Mouse (Mus musculus) inflammation-experienced regulatory T-cells (primary cell): Measurements from ENCODE around the gene Rnase2a. TPM values are rescaled to one million over a fixed set of nuclear protein-coding genes. Genes with fewer than 3 reads are reported as not detected.

ENCODE experiments used
- polyA plus RNA-seq, 2 experiments: library from polyadenylated mRNA; unstranded; fragments of 100-300 nt; shearing (Covaris generic); gene quantifications; one replicate each; pipeline ENCODE4 v1.2.1; 2017

Rnase2a gene
- polyA plus RNA-seq, result not detected

DNA sequence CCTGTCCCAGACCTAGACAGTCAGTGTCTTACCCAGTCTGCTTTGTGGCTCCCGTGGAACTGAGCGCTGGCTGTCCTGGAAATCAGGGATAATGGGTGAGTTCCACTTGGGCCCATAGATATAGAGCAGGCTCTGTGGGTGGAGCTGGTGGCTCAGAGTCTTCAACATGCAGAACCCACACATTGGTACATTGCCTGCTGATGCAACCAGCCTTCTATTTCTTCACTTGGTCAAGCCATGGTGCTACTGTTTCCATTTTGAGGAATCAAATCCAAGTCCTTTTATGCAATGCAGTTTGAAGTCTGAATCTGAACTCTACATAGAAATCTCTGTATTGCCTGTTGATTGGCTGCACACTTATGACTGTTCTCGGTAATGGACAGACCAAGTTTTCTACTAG, at the start of gene Rnase2a:
Rnase2a (minus strand) TSS at position 72 of the 400 bp plus-strand sequence.

Other genes with a start within 250 kb of the Rnase2a start
- gene Rnase10, start 248.4 kb downstream of the Rnase2a start, polyA plus RNA-seq, result 1 to 10 TPM in 1 of 2 experiments, under 1 TPM in 1; 0.37 to 1.0 TPM
- not detected for gene Rnase9, start 214.2 kb downstream of the Rnase2a start, polyA plus RNA-seq
- gene Rnase11, start 205.9 kb downstream of the Rnase2a start, polyA plus RNA-seq, result not detected
- gene Rnase12, start 198.5 kb downstream of the Rnase2a start, polyA plus RNA-seq, result not detected
- 1 to 10 TPM in 1 of 2 experiments, under 1 TPM in 1; 0.68 to 4.6 TPM for gene Olfr750, start 181.7 kb downstream of the Rnase2a start, polyA plus RNA-seq
- 10 to 100 TPM; 16.4 to 19.1 TPM for gene Rnase4, start 165.0 kb downstream of the Rnase2a start, polyA plus RNA-seq
- gene Ang, start 165.0 kb downstream of the Rnase2a start, polyA plus RNA-seq, result 1 to 10 TPM; 3.2 to 4.6 TPM
- gene Eddm3b, start 141.7 kb downstream of the Rnase2a start, polyA plus RNA-seq, result not detected
- gene Rnase6, start 132.2 kb downstream of the Rnase2a start, polyA plus RNA-seq, result 1 to 10 TPM; 2.1 to 5.0 TPM
- 1 to 10 TPM; 1.2 to 3.6 TPM for gene Rnase1, start 109.3 kb downstream of the Rnase2a start, polyA plus RNA-seq
- not detected for gene Rnase2b, start 93.9 kb downstream of the Rnase2a start, polyA plus RNA-seq
- not detected for gene Ang2, start 57.0 kb downstream of the Rnase2a start, polyA plus RNA-seq
- not detected for gene Ear14, start 52.7 kb downstream of the Rnase2a start, polyA plus RNA-seq
- 1 to 10 TPM in 1 of 2 experiments, not detected in 1; 1.4 TPM for gene Gm7247, start 105.6 kb upstream of the Rnase2a start, polyA plus RNA-seq
- gene Vmn2r88, start 154.7 kb upstream of the Rnase2a start, polyA plus RNA-seq, result under 1 TPM; 0.12 TPM
- gene Vmn2r89, start 195.7 kb upstream of the Rnase2a start, polyA plus RNA-seq, result not detected